Mouse (Mus musculus): ENCODE results near the gene Rtn3. TPM values are rescaled to one million over a fixed set of nuclear protein-coding genes. Genes with fewer than 3 reads are reported as not detected.
A peak's percentile ranks its signal among the peaks of the same experiment; 100 is the strongest.
"Not testable (repeated sequence)": the region's sequence is repeated elsewhere in the genome, so short reads cannot be mapped to it uniquely, and the experiment has no call there.

The Rtn3 gene
- polyA plus RNA-seq, 1 experiment from 2014 or later = 513 TPM

DNA sequence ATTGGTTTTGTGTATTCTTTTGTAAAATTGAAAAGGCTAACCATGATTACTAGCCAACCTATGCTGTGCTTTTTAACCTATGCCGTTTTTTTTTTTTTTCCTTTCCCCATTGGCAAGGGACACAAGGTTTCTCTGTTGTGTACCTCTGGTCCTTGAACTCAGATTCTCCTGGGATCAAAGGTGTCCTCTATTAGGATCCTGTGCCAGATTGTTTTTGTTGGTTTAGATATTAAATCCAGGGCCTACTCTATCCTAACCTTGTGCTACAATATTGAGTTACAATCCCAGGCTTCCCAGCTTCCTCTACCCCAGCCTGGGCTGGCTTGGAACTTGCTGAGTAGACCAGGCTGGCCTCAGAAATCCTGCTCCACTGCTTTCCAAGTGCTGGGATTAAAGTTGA is 17.6 kb upstream of the Rtn3 start:
- Histone ChIP-seq H3K36me3 (no peaks in the 10 kb centered on the region), H3K4me3 (no peak overlapping the region), H3K9ac (no peak overlapping the region), H3K4me1 (replicated peaks) (peaks cover 5% of the 10 kb centered on the region), H3K27me3 (no peaks in the 10 kb centered on the region), H3K9me3 (no peaks in the 10 kb centered on the region), H3K4me2 (no peak overlapping the region), H3K27ac (no peak overlapping the region)
- 100% methylated on average over 1 of the region's 1 CpGs for WGBS
- ATAC-seq (ENCODE audit: low FRiP score) = no peak

DNA sequence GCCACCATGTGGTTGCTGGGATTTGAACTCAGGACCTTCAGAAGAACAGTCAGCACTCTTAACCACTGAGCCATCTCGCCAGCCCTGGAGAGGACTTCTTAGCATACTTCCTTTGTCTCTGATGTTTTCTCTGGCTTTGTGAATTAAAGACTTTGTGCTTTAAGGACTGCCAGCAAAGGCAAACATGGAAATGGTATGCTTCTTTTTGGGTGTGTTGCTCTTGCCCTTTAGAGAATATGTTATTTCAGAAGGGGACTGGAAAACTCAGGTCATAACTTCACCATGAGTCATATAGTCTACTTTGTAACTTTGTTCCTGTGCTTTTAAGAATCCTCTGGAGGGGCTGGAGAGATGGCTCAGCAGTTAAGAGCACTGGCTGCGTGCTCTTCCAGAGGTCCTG is 15.7 kb upstream of the Rtn3 start:
- no peak for ATAC-seq (ENCODE audit: low FRiP score)
- Histone ChIP-seq H3K4me2 (no peak overlapping the region), H3K9me3 (no peaks in the 10 kb centered on the region), H3K27ac (no peak overlapping the region), H3K36me3 (no peaks in the 10 kb centered on the region), H3K9ac (no peak overlapping the region), H3K4me3 (no peak overlapping the region), H3K4me1 (replicated peaks) (peaks cover 9% of the 10 kb centered on the region), H3K27me3 (no peaks in the 10 kb centered on the region)
- WGBS = 97% methylated on average over 2 of the region's 2 CpGs

DNA sequence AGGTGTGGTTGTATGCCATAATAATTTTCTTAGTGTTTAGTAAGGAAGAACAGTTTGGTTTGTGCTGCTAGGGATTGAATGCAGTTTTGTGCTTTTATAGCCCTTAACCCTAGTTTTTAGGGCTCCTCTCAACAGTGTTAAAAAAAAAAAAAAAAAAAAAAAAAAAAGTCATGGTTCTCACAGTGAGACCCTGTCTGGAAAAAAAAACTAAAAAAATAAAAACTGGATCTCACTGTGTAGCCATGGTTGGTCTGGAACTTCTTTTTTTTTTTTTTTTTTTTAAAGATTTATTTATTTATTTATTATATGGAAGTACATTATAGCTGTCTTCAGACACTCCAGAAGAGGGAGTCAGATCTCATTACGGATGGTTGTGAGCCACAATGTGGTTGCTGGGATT is 13.0 kb upstream of the Rtn3 start:
- not testable (repeated sequence) for H3K9ac ChIP-seq; H3K36me3 ChIP-seq; H3K27me3 ChIP-seq; H3K4me1 ChIP-seq (replicated peaks); H3K4me3 ChIP-seq; ATAC-seq (ENCODE audit: low FRiP score); H3K27ac ChIP-seq; H3K9me3 ChIP-seq
- H3K4me2 ChIP-seq = 0 out of 2 replicates have a peak overlapping the region, but pooled peaks have one; percentile 62
- WGBS = 84% methylated on average over 1 of the region's 1 CpGs

DNA sequence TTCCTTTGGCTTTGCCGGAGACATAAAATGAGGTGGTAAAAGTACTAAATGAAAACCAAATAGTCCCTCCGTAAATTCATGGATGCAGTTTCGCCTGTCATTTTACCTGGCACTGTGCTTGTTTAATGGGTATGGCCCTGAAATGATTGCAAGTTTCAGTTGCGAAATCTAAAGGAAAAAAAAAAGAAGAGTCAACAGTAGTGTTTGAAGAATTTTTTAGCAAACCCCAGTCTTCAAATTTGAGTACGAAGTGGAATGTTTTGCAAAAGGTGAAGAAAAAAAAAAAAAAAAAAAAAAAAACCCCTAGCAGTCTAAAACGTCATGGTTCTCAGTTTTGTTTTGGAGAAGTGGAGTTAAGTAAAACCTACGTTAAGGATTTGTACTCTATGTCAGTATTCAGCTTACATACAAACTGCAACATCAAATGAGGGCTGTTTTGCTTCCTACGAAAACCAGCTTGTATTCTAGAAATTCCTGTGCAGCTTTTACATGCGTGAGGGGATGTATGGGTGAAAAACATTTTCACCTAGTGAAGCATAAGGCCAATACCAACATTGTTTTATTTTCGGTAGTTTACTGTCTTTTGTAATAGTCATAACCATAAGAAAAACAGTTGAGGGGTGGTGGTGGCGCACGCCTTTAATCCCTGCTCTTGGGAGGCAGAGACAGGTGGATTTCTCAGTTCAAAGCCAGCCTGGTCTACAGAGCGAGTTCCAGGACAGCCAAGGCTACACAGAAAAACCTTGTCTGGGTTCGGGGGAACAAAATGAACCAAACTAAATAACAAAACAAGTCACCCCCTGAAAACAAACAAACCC is 12.3 kb upstream of the Rtn3 start:
- peak overlapping the region; percentile 76 for H3K4me3 ChIP-seq
- H3K9me3 ChIP-seq = no peaks in the 10 kb centered on the region
- H3K36me3 ChIP-seq = no peaks in the 10 kb centered on the region
- H3K4me2 ChIP-seq = peak overlapping the region; percentile 62
- no peak overlapping the region for H3K27ac ChIP-seq
- peak overlapping the region; percentile 91 for H3K9ac ChIP-seq
- 50% methylated on average over 14 of the region's 14 CpGs for WGBS
- H3K27me3 ChIP-seq = no peaks in the 10 kb centered on the region
- peaks cover 9% of the 10 kb centered on the region for H3K4me1 ChIP-seq (replicated peaks)
- no peak for ATAC-seq (ENCODE audit: low FRiP score)

DNA sequence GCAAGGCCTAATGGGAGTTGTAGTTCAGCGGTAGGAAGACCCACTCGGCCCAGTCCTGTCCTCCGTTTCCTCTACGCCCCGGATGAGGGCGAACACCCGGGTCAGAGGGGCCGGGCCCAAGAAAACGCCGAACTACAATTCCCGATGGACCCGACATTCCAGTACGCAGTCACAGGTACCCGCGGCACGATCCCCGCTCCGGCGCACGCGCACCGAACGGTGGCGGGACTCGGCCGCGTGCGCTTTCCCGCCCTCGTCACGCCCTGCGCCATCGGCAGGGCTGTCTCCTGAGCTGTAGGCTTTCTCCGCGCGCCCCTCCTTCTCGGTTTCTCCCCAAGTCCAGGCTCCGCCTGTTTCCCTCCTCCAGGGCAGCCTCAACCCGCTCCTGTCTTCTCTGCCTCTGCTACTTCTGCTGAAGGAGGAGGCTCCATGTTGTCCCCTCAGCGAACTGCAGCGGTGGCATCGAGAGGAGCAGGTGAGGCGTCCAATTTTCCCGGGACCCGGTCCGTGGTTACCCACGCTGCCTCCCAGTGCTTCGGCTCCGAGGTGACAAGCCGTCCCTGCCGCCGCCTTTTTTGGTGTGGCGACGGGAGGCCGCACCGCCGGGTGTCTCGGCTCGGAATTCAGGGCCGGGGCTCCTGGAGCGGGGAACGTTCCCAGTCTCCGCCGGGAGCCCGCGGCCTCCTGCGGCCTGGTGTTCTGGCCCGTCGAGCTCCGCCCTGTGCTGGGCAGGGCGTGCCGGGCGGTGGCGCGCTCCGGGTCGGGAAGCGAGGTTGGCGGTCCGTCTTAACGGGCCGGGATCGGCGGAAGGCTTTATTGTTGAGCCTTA is 11.3 kb upstream of the Rtn3 start:
- Histone ChIP-seq H3K9me3 (no peaks in the 10 kb centered on the region), H3K4me1 (replicated peaks) (peaks cover 9% of the 10 kb centered on the region), H3K4me2 (peak overlapping the region; percentile 62), H3K36me3 (no peaks in the 10 kb centered on the region), H3K27ac (peak overlapping the region; percentile 97), H3K9ac (peak overlapping the region; percentile 91), H3K27me3 (no peaks in the 10 kb centered on the region), H3K4me3 (peak overlapping the region; percentile 76)
- under 1% methylated on average over 76 of the region's 84 CpGs for WGBS
- peak; percentile 96 for ATAC-seq (ENCODE audit: low FRiP score)

DNA sequence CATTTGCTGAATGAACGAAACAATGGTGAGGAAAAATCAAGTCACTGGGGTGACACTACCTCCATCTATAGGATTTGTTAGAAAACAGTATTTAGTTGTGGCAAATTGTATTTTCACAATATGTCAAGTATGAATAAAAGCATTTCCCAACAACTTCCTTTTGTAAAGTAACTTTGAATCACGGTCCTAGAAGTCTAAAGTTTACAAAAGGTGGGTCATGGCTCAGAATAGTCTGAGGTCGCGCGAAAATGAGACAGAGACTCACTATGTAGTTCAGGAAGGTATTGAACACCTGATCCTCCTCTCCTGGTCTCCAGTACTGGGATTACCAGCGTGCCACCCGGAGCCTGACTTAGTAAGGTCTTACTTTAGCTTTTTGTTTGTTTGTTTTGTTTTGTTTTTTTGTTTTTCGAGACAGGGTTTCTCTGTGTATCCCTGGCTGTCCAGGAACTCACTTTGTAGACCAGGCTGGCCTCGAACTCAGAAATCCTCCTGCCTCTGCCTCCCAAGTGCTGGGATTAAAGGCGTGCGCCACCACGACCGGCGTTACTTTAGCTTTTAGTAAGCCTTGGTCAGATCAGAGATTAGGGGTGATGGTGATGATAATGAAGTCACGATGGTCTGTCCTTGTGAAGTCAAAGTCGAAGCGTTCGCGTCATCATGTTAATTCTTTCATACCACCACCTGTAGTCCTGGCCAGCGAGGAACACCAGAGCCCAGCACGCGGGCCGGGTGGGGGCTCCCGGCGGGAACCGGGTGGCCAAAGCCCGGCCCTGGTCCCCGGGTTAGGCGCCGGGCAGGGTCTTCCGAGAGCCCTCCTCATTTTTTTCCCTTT is 10.5 kb upstream of the Rtn3 start, which contains the start of gene Atl3:
Atl3 (plus strand) TSS at position 689 of the 835 bp plus-strand sequence.
- H3K9ac ChIP-seq = peak within 1 kb of the TSS; percentile 91
- no peaks in the 10 kb centered on the region for H3K27me3 ChIP-seq
- H3K36me3 ChIP-seq = no peaks in the 10 kb centered on the region
- no peaks in the 10 kb centered on the region for H3K9me3 ChIP-seq
- WGBS = 29% methylated on average over 31 of the region's 31 CpGs
- H3K27ac ChIP-seq = peak within 1 kb of the TSS; percentile 97
- peak within 1 kb of the TSS; percentile 62 for H3K4me2 ChIP-seq
- H3K4me3 ChIP-seq = peak within 1 kb of the TSS; percentile 76
- no peak for ATAC-seq (ENCODE audit: low FRiP score)
- peaks cover 9% of the 10 kb centered on the region for H3K4me1 ChIP-seq (replicated peaks)

DNA sequence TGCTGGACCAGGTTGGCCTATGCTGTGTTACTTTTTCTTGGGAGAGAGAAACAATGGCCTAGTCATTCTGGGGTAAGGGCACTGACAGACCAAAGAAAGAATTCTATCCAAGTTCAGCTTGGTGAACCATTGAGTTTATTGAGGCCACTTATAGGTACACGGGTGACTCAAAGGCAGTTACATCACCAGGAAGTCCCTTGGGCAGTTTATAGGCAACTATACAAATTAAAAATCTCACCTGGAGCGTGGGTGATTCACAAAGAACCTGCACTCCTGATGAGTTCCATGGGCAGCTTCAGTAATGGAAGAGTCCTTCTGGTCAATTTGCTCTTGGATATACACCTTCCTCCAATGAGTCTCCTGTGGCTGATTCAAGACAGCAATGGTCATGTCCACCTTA is 9.6 kb upstream of the Rtn3 start:
- H3K4me3 ChIP-seq = no peak overlapping the region
- H3K27ac ChIP-seq = no peak overlapping the region
- WGBS = 93% methylated on average over 2 of the region's 2 CpGs
- no peak for ATAC-seq (ENCODE audit: low FRiP score)
- H3K27me3 ChIP-seq = no peaks in the 10 kb centered on the region
- H3K9me3 ChIP-seq = no peaks in the 10 kb centered on the region
- H3K36me3 ChIP-seq = no peaks in the 10 kb centered on the region
- no peak overlapping the region for H3K9ac ChIP-seq
- peaks cover 9% of the 10 kb centered on the region for H3K4me1 ChIP-seq (replicated peaks)
- H3K4me2 ChIP-seq = no peak overlapping the region

DNA sequence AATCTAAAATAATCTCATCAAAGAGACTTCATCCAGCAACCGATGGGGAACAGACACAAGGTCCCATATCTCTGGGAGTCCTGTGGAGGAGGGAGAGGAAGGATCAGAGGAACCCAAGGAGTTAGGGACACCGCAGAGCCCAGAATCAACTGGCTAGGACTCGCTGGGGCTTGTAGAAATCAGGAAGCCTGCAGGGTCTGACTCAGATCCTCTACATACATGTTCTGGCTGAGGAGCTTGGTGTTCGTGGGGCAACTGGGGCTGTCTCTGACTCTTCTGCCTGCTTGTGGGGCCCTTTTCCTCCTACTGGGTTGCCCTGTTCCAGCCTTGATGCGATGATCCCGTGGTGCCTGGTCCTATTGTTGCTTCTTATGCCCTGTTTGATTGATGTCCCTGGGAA is 8.9 kb upstream of the Rtn3 start:
- peaks cover 5% of the 10 kb centered on the region for H3K4me1 ChIP-seq (replicated peaks)
- 80% methylated on average over 6 of the region's 6 CpGs for WGBS
- no peak overlapping the region for H3K4me3 ChIP-seq
- no peak overlapping the region for H3K4me2 ChIP-seq
- H3K27me3 ChIP-seq = no peaks in the 10 kb centered on the region
- H3K9me3 ChIP-seq = no peaks in the 10 kb centered on the region
- no peaks in the 10 kb centered on the region for H3K36me3 ChIP-seq
- H3K27ac ChIP-seq = no peak overlapping the region
- no peak overlapping the region for H3K9ac ChIP-seq
- ATAC-seq (ENCODE audit: low FRiP score) = no peak

DNA sequence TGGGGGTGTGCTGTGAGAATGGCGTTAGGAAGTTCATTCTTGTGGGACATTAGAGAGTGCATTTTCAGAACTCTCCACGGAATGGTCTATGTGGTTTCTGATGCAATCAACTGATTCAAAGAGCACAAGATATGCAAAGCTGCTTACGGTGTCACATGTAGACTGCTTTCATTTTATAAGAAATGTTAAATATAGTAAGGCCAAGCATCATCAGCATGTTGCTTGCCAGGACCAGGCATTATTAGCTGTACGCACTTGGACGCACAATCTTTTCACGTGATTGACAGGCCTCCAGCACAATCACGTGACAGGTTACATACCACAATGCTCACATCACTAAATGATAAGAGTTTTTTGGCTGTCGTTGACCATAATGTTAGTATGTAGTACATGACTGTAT is 4.6 kb upstream of the Rtn3 start:
- peaks cover 8% of the 10 kb centered on the region for H3K4me1 ChIP-seq (replicated peaks)
- no peaks in the 10 kb centered on the region for H3K27me3 ChIP-seq
- no peaks in the 10 kb centered on the region for H3K36me3 ChIP-seq
- H3K27ac ChIP-seq = no peak overlapping the region
- ATAC-seq (ENCODE audit: low FRiP score) = no peak
- no peak overlapping the region for H3K4me3 ChIP-seq
- no peak overlapping the region for H3K9ac ChIP-seq
- no peak overlapping the region for H3K4me2 ChIP-seq
- no peaks in the 10 kb centered on the region for H3K9me3 ChIP-seq
- WGBS = 89% methylated on average over 8 of the region's 8 CpGs

DNA sequence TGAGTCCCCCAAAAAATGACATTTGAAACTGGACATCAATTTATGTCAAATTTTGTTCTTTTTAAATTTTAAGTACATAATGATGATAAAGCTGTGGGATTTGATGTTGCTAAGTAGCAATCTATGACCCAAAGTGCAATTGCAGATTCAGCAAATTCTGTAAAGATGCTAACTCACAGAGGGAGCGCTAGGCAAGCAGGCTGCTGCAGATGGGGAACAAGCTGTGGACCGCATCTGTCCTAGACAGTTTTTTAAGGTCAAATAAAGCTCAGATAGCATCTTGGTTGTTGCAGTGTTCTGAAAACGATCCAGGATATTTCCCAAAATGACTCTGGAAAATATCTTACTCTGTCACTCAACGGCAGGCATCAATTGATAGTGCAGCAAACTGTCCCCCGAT is 995 bp upstream of the Rtn3 start:
- Histone ChIP-seq H3K27me3 (no peaks in the 10 kb centered on the region), H3K4me1 (replicated peaks) (peaks cover 33% of the 10 kb centered on the region), H3K9ac (peak overlapping the region; percentile 99; the same call in 1 of the 2 replicates), H3K27ac (peak overlapping the region; percentile 100), H3K36me3 (no peaks in the 10 kb centered on the region), H3K9me3 (no peaks in the 10 kb centered on the region), H3K4me2 (peak overlapping the region; percentile 47), H3K4me3 (peak overlapping the region; percentile 97)
- 53% methylated on average over 5 of the region's 5 CpGs for WGBS
- ATAC-seq (ENCODE audit: low FRiP score) = no peak

DNA sequence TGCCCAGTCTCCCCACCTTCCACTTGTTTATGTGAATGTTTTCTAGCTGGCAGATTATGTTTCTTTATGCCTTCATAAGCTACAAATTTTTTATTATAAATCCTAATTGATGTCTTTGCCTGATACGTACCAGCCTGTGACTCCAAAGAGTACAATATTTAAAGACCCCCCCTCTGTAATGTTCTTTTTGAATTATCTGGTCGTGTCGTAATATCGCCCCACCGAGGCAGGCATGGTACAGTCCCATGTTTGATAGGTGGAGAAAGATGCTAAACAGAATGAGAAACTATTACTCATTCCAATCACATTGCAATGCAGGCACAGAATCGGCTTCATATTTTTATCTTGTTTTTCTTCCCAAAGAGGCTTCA is 416 bp upstream of the Rtn3 start:
- Histone ChIP-seq H3K4me3 (peak overlapping the region; percentile 97), H3K9ac (peak overlapping the region; percentile 99; the same call in 1 of the 2 replicates), H3K4me2 (peak overlapping the region; percentile 47), H3K27me3 (no peaks in the 10 kb centered on the region), H3K36me3 (no peaks in the 10 kb centered on the region), H3K27ac (peak overlapping the region; percentile 100), H3K9me3 (no peaks in the 10 kb centered on the region), H3K4me1 (replicated peaks) (peaks cover 37% of the 10 kb centered on the region)
- WGBS = 1% methylated on average over 6 of the region's 6 CpGs
- peak; percentile 80 for ATAC-seq (ENCODE audit: low FRiP score)

DNA sequence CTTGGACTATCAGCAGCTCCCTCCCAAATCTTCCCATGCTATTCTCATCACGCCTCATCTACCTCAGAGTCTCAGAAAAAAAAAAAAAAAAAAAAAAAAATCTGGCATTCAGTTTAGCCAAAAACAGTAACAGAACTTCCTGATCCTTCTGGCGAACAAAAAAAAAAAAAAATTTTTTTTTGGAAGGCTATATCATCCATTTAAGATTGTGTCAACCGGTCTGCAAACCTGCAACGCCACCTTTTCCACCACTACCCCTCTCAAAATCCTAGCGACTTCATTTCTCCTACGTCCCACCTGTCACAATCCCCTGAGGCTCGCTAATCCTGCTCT is 849 bp downstream of the Rtn3 start:
- under 1% methylated on average over 7 of the region's 7 CpGs for WGBS

More for the DNA sequence above, 849 bp downstream of the Rtn3 start:
- Histone ChIP-seq H3K9me3 (no peaks in the 10 kb centered on the region), H3K4me3 (peak overlapping the region; percentile 97), H3K9ac (peak overlapping the region; percentile 99), H3K27ac (peak overlapping the region; percentile 100), H3K27me3 (no peaks in the 10 kb centered on the region), H3K4me2 (peak overlapping the region; percentile 83), H3K4me1 (replicated peaks) (peaks cover 45% of the 10 kb centered on the region), H3K36me3 (no peaks in the 10 kb centered on the region)
- ATAC-seq (ENCODE audit: low FRiP score) = no peak

All from hindbrain, embryonic 13.5 days (tissue).